Mouse (Mus musculus): ENCODE measurements around the gene Car14.

GRCm38 (mm10) chr3:95881979-95882815, 22.3 kb downstream of the Car14 start, which contains the start of gene Ciart:
- TF ChIP-seq GATA1 (IDR thresholded peaks at IDR 0.05; ENCODE audit: borderline replicate concordance, low read length) (no peak), FLI1 (IDR thresholded peaks at IDR 0.05; ENCODE audit: low read length) (no peak)

All from megakaryocyte, embryonic 14.5 days (primary cell).